Mouse (Mus musculus): ENCODE measurements around the gene Poll.

DNA sequence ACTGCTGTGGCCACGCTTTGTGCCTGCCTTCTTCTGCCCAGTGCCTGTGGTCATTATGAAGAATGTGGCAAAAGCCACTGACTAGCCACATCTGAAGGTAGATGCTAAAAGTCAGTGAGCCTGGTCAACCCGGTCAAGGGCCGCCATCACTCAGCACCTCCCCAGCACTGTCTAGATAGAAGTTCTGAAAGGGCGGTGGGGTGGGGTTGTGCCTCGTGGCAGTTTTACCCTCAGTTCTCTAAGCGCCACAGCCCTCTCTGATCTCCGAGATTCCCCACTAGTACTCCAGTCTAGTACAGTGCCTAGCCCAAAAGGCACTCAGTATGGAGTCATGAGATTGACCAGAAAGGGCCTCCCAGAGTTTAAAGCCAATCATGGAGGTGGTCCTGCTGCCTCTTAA lies 33.7 kb upstream of the Poll start:
- TF ChIP-seq HCFC1 (IDR thresholded peaks at IDR 0.05; ENCODE audit: low read depth, low read length) (no peak), GABPA (IDR thresholded peaks at IDR 0.05; ENCODE audit: insufficient replicate concordance, low read depth, low read length) (no peak), CHD1 (IDR thresholded peaks at IDR 0.05; ENCODE audit: low read depth, low read length) (no peak), MAX (IDR thresholded peaks at IDR 0.05; ENCODE audit: low read length) (no peak), ETS1 (conservative IDR thresholded peaks at IDR 0.05; ENCODE audit: low read depth, low read length) (no peak), MAFK (IDR thresholded peaks at IDR 0.05; ENCODE audit: insufficient replicate concordance, low read length) (no peak), TCF12 (IDR thresholded peaks at IDR 0.05; ENCODE audit: low read depth, low read length) (no peak), POLR2A (IDR thresholded peaks at IDR 0.05; ENCODE audit: low read depth, low read length) (no peak), CHD2 (IDR thresholded peaks at IDR 0.05; ENCODE audit: low read length) (no peak), CTCF (conservative IDR thresholded peaks at IDR 0.05 in 1 of 2, IDR thresholded peaks at IDR 0.05 in 1 of 2; ENCODE audit: low read depth in 2 of 2, low read length in 2 of 2) (no peak), BHLHE40 (IDR thresholded peaks at IDR 0.05; ENCODE audit: low read depth, low read length) (no peak)
